Mouse (Mus musculus): ENCODE measurements around the gene Kcnq2. TPM values are rescaled to one million over a fixed set of nuclear protein-coding genes. Genes with fewer than 3 reads are reported as not detected.

The Kcnq2 gene
- polyA plus RNA-seq, 1 experiment, result 0.32 TPM

DNA sequence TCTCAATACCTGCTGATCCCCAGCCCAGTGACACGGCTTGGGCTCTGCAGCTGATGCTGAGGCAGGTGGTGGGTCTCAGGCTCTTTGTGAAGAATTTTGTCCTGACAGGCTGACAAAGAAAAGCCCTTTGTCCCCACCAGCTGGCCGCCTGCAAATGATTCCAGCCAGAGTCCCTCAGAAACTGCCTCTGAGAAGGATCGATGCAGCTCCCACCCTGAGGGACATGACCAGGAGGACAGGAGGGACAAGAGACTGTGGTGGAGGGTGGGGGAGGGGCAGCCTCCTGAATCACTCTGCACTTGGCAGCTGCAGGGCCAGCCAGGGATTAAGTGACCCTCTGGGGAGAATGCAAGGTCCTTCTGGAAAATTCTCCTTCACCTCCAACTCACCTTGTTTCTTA is 91.1 kb downstream of the Kcnq2 start:
- Histone ChIP-seq H3K36me3 (ENCODE audit: control insufficient read depth, insufficient read depth, low read length) (no peaks in the 10 kb centered on the region), H3K4me3 (ENCODE audit: control insufficient read depth, insufficient read depth, low read length) (no peak overlapping the region), H3K27me3 (ENCODE audit: control insufficient read depth, insufficient read depth, low read length) (no peaks in the 10 kb centered on the region; the same call in 1 of the 2 replicates), H3K27ac (ENCODE audit: control insufficient read depth, insufficient read depth, low read length) (no peak overlapping the region), H3K4me1 (replicated peaks; ENCODE audit: control insufficient read depth, insufficient read depth, low read length) (no peaks in the 10 kb centered on the region)
- DNase-seq, result no peak
- TF ChIP-seq CTCF (IDR thresholded peaks at IDR 0.05; ENCODE audit: borderline replicate concordance, control insufficient read depth, extremely low read depth, insufficient read depth, low read length, poor library complexity), result no peak
- no peak for TF ChIP-seq POLR2A (IDR thresholded peaks at IDR 0.05; ENCODE audit: control insufficient read depth, extremely low read depth, insufficient read depth, low read length, poor library complexity)
- 45% methylated on average over 3 of the region's 3 CpGs for WGBS

DNA sequence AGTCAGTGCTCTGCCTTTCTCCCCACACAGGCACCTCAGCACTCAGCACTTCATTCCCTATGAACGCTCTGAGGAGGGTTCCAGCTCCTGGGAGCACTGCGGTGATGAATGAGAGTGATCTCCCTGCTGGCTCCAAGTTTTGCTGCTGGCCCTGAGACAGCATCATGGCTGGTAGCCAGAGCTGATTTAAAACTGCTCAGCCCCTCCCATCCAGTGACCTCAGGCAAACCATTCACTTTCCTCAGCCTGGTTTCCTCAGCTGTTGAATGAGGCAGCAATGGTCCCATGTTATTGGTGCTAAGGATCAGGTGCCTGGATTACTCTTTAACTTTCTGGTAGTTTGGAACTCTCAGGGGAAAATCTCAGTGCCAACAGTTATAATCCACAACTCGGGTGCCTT is 91.7 kb downstream of the Kcnq2 start, which contains the start of gene Chrna4:
Gene Chrna4 (minus strand): TSS at position 110 of the 400 bp plus-strand sequence.
- no peak for DNase-seq
- TF ChIP-seq CTCF (IDR thresholded peaks at IDR 0.05; ENCODE audit: borderline replicate concordance, control insufficient read depth, extremely low read depth, insufficient read depth, low read length, poor library complexity) (no peak), POLR2A (IDR thresholded peaks at IDR 0.05; ENCODE audit: control insufficient read depth, extremely low read depth, insufficient read depth, low read length, poor library complexity) (no peak)
- H3K27ac ChIP-seq (ENCODE audit: control insufficient read depth, insufficient read depth, low read length), result no peak within 1 kb of the TSS

DNA sequence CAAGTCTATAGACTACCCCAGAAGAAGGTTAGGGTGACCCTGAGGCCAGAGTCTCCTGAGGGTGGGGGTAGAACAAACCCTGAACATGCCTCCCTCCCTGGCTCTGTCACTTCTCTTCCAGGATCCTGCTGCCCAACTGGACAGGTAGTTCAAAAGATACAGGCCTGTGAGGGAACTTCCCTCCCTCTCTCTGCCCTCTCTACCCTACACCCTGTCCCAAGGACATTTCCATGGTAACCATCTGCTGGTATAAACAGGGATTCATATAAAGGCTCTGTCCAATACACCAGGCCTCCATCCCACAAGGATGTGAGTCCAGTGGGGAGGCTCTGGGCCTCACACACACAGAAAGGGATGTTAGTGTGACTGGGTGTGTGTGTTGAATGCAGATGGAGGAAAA is 92.7 kb downstream of the Kcnq2 start:
- TF ChIP-seq POLR2A (IDR thresholded peaks at IDR 0.05; ENCODE audit: control insufficient read depth, extremely low read depth, insufficient read depth, low read length, poor library complexity), result no peak
- no peak for TF ChIP-seq CTCF (IDR thresholded peaks at IDR 0.05; ENCODE audit: borderline replicate concordance, control insufficient read depth, extremely low read depth, insufficient read depth, low read length, poor library complexity)
- Histone ChIP-seq H3K36me3 (ENCODE audit: control insufficient read depth, insufficient read depth, low read length) (no peaks in the 10 kb centered on the region), H3K27ac (ENCODE audit: control insufficient read depth, insufficient read depth, low read length) (no peak overlapping the region), H3K27me3 (ENCODE audit: control insufficient read depth, insufficient read depth, low read length) (peaks cover 6% of the 10 kb centered on the region), H3K4me3 (ENCODE audit: control insufficient read depth, insufficient read depth, low read length) (no peak overlapping the region), H3K4me1 (replicated peaks; ENCODE audit: control insufficient read depth, insufficient read depth, low read length) (no peaks in the 10 kb centered on the region)
- no peak for DNase-seq

More for the DNA sequence above, 91.7 kb downstream of the Kcnq2 start, which contains the start of gene Chrna4:
- H3K36me3 ChIP-seq (ENCODE audit: control insufficient read depth, insufficient read depth, low read length), result no peaks in the 10 kb centered on the region
- peaks cover 5% of the 10 kb centered on the region; the same call in 1 of the 2 replicates for H3K27me3 ChIP-seq (ENCODE audit: control insufficient read depth, insufficient read depth, low read length)
- WGBS, result 80% methylated on average over 3 of the region's 3 CpGs
- H3K4me1 ChIP-seq (replicated peaks; ENCODE audit: control insufficient read depth, insufficient read depth, low read length), result no peaks in the 10 kb centered on the region
- H3K4me3 ChIP-seq (ENCODE audit: control insufficient read depth, insufficient read depth, low read length), result no peak within 1 kb of the TSS

DNA sequence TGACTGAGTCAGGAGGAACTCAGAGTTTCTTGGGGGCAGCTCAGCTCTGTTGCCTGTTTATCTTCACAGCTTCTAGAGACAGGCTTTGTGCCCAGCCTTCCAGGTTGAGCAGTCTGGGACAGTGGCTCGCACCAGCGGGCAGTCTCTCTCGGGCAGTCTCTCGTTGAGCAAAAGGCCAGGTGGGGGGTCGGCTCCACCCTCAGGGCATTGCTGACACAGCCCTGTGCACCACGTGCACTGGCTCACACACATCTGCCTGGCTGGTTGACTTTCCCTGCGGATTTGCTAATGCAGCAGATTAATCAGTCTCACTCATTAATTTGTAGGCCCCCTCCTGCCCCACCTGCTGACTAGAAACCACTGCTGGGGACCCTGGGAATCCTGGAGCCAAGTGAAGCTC is 93.2 kb downstream of the Kcnq2 start:
- Histone ChIP-seq H3K4me1 (replicated peaks; ENCODE audit: control insufficient read depth, insufficient read depth, low read length) (no peaks in the 10 kb centered on the region), H3K36me3 (ENCODE audit: control insufficient read depth, insufficient read depth, low read length) (no peaks in the 10 kb centered on the region), H3K27ac (ENCODE audit: control insufficient read depth, insufficient read depth, low read length) (no peak overlapping the region), H3K4me3 (ENCODE audit: control insufficient read depth, insufficient read depth, low read length) (no peak overlapping the region), H3K27me3 (ENCODE audit: control insufficient read depth, insufficient read depth, low read length) (peaks cover 6% of the 10 kb centered on the region)
- WGBS, result 26% methylated on average over 7 of the region's 7 CpGs
- TF ChIP-seq CTCF (IDR thresholded peaks at IDR 0.05; ENCODE audit: borderline replicate concordance, control insufficient read depth, extremely low read depth, insufficient read depth, low read length, poor library complexity), result no peak
- TF ChIP-seq POLR2A (IDR thresholded peaks at IDR 0.05; ENCODE audit: control insufficient read depth, extremely low read depth, insufficient read depth, low read length, poor library complexity), result no peak
- no peak for DNase-seq

DNA sequence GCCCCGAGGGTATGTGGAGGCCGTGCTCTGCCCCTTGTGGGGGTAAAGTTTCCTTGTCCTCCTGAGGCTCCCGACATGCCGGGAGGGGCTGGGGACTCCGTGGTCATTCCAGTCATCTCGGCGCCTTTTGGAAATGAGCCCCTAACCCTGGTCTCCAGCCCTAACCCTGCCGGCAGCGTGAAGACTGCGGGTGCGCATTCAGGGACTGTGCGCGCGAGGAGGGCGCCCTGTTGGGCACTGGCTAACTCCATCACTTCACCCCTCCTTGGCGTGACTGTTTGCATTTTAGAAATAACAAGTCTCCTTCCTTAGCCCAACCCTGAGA is 95.8 kb downstream of the Kcnq2 start:
- no peak overlapping the region for H3K4me3 ChIP-seq (ENCODE audit: control insufficient read depth, insufficient read depth, low read length)
- WGBS, result 6% methylated on average over 16 of the region's 16 CpGs

DNA sequence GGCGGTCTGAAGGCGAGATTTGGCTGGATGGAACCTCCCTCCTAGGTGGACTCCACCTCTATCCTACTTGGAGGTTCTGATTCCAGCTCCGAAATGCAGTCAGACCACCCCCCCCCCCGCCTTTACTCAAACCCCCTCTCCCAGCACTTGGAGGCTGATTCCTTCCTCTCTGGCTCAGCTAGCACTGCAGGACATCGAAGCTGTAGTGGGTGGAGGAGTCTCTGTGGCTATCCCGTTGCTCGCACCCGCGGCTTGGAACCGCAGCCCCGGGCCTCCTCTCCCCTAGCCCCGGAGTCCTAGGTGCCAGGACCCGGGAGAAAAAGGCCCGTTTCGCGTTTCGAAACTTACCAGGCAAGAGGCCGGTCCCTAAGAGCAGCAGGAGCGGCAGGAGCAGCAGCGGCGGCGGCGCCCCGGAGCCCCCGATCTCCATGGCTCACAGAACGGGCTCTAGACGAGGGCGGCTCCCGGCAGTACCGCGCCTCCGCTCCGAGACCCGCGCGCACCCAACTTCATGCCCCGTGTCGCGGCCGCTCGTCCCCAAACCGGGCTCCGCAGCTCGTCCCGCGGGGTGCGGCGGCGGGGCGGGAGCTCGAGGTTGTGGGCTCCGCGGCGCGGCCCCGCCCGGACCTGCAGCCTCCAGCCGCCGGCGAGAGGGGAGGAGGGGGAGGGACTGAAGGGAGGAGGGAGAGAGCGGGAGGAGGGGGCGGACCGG is 96.3 kb downstream of the Kcnq2 start:
- H3K27ac ChIP-seq (ENCODE audit: control insufficient read depth, insufficient read depth, low read length), result no peak overlapping the region
- DNase-seq, result no peak
- H3K4me1 ChIP-seq (replicated peaks; ENCODE audit: control insufficient read depth, insufficient read depth, low read length), result no peaks in the 10 kb centered on the region
- H3K4me3 ChIP-seq (ENCODE audit: control insufficient read depth, insufficient read depth, low read length), result no peak overlapping the region
- TF ChIP-seq POLR2A (IDR thresholded peaks at IDR 0.05; ENCODE audit: control insufficient read depth, extremely low read depth, insufficient read depth, low read length, poor library complexity) (no peak), CTCF (IDR thresholded peaks at IDR 0.05; ENCODE audit: borderline replicate concordance, control insufficient read depth, extremely low read depth, insufficient read depth, low read length, poor library complexity) (no peak)
- peaks cover 6% of the 10 kb centered on the region for H3K27me3 ChIP-seq (ENCODE audit: control insufficient read depth, insufficient read depth, low read length)
- H3K36me3 ChIP-seq (ENCODE audit: control insufficient read depth, insufficient read depth, low read length), result no peaks in the 10 kb centered on the region
- 3% methylated on average over 62 of the region's 63 CpGs for WGBS

More for the DNA sequence above, 95.8 kb downstream of the Kcnq2 start:
- TF ChIP-seq CTCF (IDR thresholded peaks at IDR 0.05; ENCODE audit: borderline replicate concordance, control insufficient read depth, extremely low read depth, insufficient read depth, low read length, poor library complexity) (no peak), POLR2A (IDR thresholded peaks at IDR 0.05; ENCODE audit: control insufficient read depth, extremely low read depth, insufficient read depth, low read length, poor library complexity) (no peak)
- Histone ChIP-seq H3K27me3 (ENCODE audit: control insufficient read depth, insufficient read depth, low read length) (peaks cover 6% of the 10 kb centered on the region), H3K36me3 (ENCODE audit: control insufficient read depth, insufficient read depth, low read length) (no peaks in the 10 kb centered on the region), H3K4me1 (replicated peaks; ENCODE audit: control insufficient read depth, insufficient read depth, low read length) (no peaks in the 10 kb centered on the region), H3K27ac (ENCODE audit: control insufficient read depth, insufficient read depth, low read length) (no peak overlapping the region)
- DNase-seq, result no peak
